Mouse (Mus musculus): ENCODE data around the gene Cerkl.
A peak's percentile ranks its signal among the peaks of the same experiment; 100 is the strongest.

Gene Cerkl

DNA sequence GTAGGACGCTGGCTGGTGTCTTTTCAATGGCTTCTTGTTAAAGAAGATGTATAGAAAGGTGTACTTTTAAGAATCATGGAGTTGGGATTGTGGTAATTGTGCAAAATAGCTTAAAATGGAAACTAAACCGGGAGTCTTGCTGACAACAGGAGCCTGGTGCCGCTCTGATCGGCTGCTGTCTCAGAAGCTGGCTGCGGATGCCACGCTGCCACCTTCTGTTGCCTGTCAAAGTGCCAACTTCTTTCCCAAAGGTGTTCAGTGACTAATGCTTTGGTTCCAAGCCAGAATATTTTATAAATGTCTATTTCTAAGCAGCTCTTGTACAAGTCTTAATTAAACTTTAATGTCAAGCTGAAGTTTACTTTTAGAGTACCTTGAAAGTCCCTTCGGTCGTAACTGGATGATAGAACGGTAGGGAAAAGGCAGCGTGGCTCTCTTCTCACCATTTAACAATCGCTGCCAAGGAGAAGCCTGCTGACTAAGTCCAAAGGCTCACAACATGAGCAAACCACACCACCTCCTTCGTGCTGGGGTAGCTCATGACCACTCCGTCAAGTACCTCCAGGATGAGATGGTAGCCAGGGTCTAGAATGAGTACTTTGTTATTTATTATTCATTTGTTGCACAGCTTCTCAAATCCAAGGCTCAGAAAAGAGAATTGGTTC is 147.0 kb downstream of the Cerkl start:
- DNase-seq: peak in 1 of 2 experiments; percentile 31

DNA sequence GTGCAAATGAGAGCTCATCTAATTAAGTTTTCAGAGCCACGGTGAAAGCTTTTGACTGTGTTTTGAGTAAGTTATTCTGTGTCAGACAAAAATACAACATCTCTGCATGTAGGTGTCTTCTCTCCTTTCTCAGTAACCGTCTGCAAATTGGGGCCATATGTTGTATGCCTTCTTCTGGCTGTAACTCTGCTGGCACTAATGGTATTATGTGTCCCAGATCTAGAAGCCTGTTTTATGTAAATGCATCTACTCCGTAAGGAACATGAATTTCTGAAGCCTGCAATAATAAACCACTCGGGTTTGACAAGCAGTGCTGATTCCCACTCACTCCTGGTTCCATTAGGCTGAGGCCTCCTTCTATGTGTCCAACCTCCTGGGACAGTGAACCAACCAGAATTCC is 149.0 kb downstream of the Cerkl start:
- DNase-seq: no peak

GRCm38 (mm10) chr2:79302398-79302797 is 154.2 kb downstream of the Cerkl start:
- DNase-seq: no peak

DNA sequence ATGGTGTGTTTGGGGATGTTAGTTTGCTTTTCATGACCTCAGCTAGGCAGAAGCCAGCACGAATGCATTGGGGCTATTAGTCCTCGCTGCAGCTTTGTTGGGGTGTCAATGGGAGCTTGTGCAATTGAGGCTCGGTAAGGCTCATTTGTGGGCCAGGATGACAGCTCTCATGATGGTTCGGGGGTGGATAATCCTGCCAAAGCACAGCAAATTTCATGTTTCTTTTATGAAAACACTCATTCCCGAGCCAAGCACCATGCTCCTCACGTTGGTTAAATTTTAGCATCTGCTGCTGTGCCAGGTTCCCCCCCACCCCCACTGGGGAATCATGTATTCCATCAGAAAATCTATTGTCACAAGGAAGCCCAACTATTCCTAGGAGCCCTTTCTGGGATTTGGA is 164.2 kb downstream of the Cerkl start:
- DNase-seq: no peak

GRCm38 (mm10) chr2:79291922-79292321 is 164.7 kb downstream of the Cerkl start:
- DNase-seq: no peak

DNA sequence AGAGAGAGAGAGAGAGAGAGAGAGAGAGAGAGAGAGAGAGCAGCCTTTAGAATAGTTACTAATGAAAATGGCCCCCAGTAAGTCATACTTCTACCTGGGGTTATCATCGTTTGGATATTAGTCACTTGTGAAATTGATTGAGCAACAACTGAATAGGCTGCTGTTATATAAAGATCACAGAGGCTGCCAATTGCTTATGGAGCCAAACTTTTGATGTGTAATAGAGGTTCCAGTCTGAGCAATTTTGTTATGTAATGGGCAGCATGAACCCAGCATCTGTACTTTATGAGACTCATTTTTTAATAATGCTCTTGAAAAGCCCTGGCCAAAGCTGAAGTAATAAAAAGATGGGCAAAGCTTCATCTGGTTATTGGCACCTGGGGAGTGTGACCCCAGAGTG is 166.4 kb downstream of the Cerkl start:
- DNase-seq: no peak

- no peak for DNase-seq
These were observed 172.4 kb downstream of the Cerkl start for GRCm38 (mm10) chr2:79284206-79284605.
